Mouse (Mus musculus) stomach, postnatal 0 days (tissue): ENCODE data around the gene 4931406C07Rik.

Experiments used
- CTCF ChIP-seq: IDR thresholded peaks from 2 replicates; pipeline ENCODE4 v1.5.1; 2016; ENCODE audit warnings: antibody characterized with exemption, low read depth, mild to moderate bottlenecking, moderate library complexity
- EP300 ChIP-seq: optimal IDR thresholded peaks from 2 replicates; pipeline ENCODE3; 2016; ENCODE audit warnings: antibody characterized with exemption

DNA sequence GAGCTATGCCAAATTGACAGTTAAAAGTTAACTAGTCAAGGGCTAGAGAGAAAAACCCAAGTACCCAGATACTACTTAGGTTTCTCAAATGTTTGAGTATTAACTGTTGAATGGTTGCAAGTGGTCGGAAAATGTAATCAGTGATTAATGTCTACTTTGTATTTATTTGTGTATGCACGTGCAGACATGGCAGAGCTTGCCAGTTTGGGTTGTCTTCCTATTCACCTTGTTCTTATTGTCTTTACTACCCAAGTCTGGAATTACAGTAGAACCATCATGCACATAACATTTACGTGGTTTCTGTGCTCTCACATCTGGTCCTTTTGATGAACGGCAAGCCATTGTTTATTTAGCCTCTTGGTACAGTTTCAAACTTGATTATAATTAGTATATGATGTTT is 3.2 kb upstream of the 4931406C07Rik start:
- no peak for TF ChIP-seq CTCF
- no peak for TF ChIP-seq EP300
